Mouse (Mus musculus): ENCODE measurements around the gene Hyal2. TPM values are rescaled to one million over a fixed set of nuclear protein-coding genes. Genes with fewer than 3 reads are reported as not detected.

Gene Hyal2
- polyA plus RNA-seq, 1 experiment from 2014 or later = 154 TPM

DNA sequence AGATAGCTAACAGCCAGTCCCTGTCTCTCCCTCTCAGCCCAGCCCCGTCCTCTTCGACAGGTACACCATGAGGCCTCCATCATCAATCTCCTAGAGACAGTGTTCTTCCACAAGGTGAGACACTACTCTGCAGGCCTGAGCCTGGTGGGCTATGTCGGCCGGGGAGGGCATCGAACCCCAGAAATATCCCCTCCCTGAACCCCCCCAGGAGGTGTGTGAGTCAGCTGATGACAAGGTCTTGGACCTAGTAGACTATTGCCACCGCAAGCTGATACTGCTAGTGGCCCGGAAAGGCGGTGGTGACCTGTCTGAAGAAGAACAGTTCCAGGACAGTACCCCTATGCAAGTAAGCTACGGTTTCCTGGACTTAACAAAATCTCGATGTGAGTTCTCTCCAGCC, 18.9 kb upstream of the Hyal2 start:
- WGBS = 88% methylated on average over 10 of the region's 10 CpGs
- Histone ChIP-seq H3K9me3 (no peaks in the 10 kb centered on the region), H3K27me3 (replicated peaks; ENCODE audit: low read depth, poor library complexity, severe bottlenecking) (peaks cover 62% of the 10 kb centered on the region), H3K27ac (replicated peaks) (no peak overlapping the region), H3K4me1 (peaks cover 70% of the 10 kb centered on the region), H3K36me3 (replicated peaks) (peaks cover 16% of the 10 kb centered on the region), H3K4me3 (no peak overlapping the region)
- no peak for DNase-seq (ENCODE audit: low spot score)

GRCm38 (mm10) chr9:107549297-107550074, 18.3 kb upstream of the Hyal2 start:
- WGBS = 82% methylated on average over 20 of the region's 20 CpGs
- 0 out of 2 replicates have a peak overlapping the region, but pooled peaks have one; percentile 85 for H3K4me3 ChIP-seq
- H3K27ac ChIP-seq (replicated peaks) = peak overlapping the region; percentile 10; the same call in 1 of the 2 replicates
- no peaks in the 10 kb centered on the region for H3K9me3 ChIP-seq
- DNase-seq (ENCODE audit: low spot score) = no peak
- H3K4me1 ChIP-seq = peaks cover 75% of the 10 kb centered on the region
- peaks cover 62% of the 10 kb centered on the region for H3K27me3 ChIP-seq (replicated peaks; ENCODE audit: low read depth, poor library complexity, severe bottlenecking)
- peaks cover 9% of the 10 kb centered on the region for H3K36me3 ChIP-seq (replicated peaks)

GRCm38 (mm10) chr9:107550491-107551116, 17.1 kb upstream of the Hyal2 start:
- H3K4me1 ChIP-seq = peaks cover 75% of the 10 kb centered on the region
- H3K27me3 ChIP-seq (replicated peaks; ENCODE audit: low read depth, poor library complexity, severe bottlenecking) = peaks cover 62% of the 10 kb centered on the region
- peak overlapping the region; percentile 88 for H3K27ac ChIP-seq (replicated peaks)
- H3K9me3 ChIP-seq = no peaks in the 10 kb centered on the region
- H3K36me3 ChIP-seq (replicated peaks) = no peaks in the 10 kb centered on the region
- H3K4me3 ChIP-seq = peak overlapping the region; percentile 85
- DNase-seq (ENCODE audit: low spot score) = no peak
- WGBS = 20% methylated on average over 23 of the region's 23 CpGs

GRCm38 (mm10) chr9:107551117-107551889, 16.4 kb upstream of the Hyal2 start, which contains the start of gene Rassf1:
Rassf1 (plus strand) TSS chr9:107551555.
- Histone ChIP-seq H3K4me1 (peaks cover 75% of the 10 kb centered on the region), H3K36me3 (replicated peaks) (peaks cover 5% of the 10 kb centered on the region)

GRCm38 (mm10) chr9:107551890-107552355, 15.8 kb upstream of the Hyal2 start:
- H3K36me3 ChIP-seq (replicated peaks) = peaks cover 11% of the 10 kb centered on the region
- H3K4me1 ChIP-seq = peaks cover 74% of the 10 kb centered on the region
- no peaks in the 10 kb centered on the region for H3K9me3 ChIP-seq
- no peak for DNase-seq (ENCODE audit: low spot score)
- peaks cover 62% of the 10 kb centered on the region for H3K27me3 ChIP-seq (replicated peaks; ENCODE audit: low read depth, poor library complexity, severe bottlenecking)
- 4% methylated on average over 8 of the region's 8 CpGs for WGBS
- peak overlapping the region; percentile 85 for H3K4me3 ChIP-seq
- H3K27ac ChIP-seq (replicated peaks) = peak overlapping the region; percentile 88

More at GRCm38 (mm10) chr9:107551117-107551889, 16.4 kb upstream of the Hyal2 start, which contains the start of gene Rassf1:
- under 1% methylated on average over 63 of the region's 63 CpGs for WGBS
- peaks cover 62% of the 10 kb centered on the region for H3K27me3 ChIP-seq (replicated peaks; ENCODE audit: low read depth, poor library complexity, severe bottlenecking)
- H3K4me3 ChIP-seq = peak within 1 kb of the TSS; percentile 85
- H3K27ac ChIP-seq (replicated peaks) = peak within 1 kb of the TSS; percentile 88
- DNase-seq (ENCODE audit: low spot score) = peak; percentile 84
- no peaks in the 10 kb centered on the region for H3K9me3 ChIP-seq

DNA sequence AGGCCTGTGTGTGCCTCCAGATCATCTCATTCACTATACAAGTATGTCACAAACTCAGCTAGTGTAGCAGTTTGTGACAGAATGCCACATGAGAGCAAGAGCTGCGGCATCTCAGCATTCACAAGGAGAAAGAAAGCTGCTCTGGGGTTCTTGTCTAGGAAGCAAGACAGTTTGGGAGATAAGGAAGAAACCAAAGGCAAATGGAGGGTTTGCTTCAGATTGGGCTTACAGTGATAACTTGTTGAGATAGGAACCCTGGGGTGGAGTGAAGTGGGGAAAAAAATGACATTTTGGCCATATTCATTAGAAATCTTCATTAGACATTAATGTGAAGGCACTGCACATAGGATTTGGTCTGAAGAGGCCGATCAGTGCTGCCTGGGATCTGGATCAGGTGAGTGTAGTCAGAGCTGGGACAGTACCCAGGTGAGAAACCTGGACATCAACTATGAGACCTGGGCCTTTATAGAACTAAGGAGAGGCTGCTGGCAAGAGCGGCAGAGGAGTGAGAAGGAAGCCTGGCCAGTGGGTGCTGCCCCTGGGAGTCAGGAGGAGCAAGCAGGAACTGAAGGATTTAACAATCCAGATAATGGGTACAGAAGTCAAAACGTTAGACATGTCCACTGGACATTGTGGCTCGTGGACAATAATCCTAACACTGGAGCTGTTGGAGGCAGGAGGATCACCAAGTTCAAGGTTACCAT, 14.9 kb upstream of the Hyal2 start:
- 79% methylated on average over 5 of the region's 5 CpGs for WGBS
- peak overlapping the region; percentile 85 for H3K4me3 ChIP-seq

GRCm38 (mm10) chr9:107553541-107554318, 14.0 kb upstream of the Hyal2 start:
- peaks cover 29% of the 10 kb centered on the region for H3K36me3 ChIP-seq (replicated peaks)
- peaks cover 65% of the 10 kb centered on the region for H3K4me1 ChIP-seq
- peak overlapping the region; percentile 94 for H3K27ac ChIP-seq (replicated peaks)
- H3K27me3 ChIP-seq (replicated peaks; ENCODE audit: low read depth, poor library complexity, severe bottlenecking) = peaks cover 47% of the 10 kb centered on the region
- 7% methylated on average over 37 of the region's 37 CpGs for whole genome bisulfite sequencing
- DNase-seq (ENCODE audit: low spot score) = no peak
- H3K9me3 ChIP-seq = no peaks in the 10 kb centered on the region
- H3K4me3 ChIP-seq = peak overlapping the region; percentile 85

More for the DNA sequence above, 14.9 kb upstream of the Hyal2 start:
- no peak for DNase-seq (ENCODE audit: low spot score)
- no peaks in the 10 kb centered on the region for H3K9me3 ChIP-seq
- H3K27ac ChIP-seq (replicated peaks) = peak overlapping the region; percentile 88; the same call in 1 of the 2 replicates
- H3K36me3 ChIP-seq (replicated peaks) = peaks cover 20% of the 10 kb centered on the region
- peaks cover 65% of the 10 kb centered on the region for H3K4me1 ChIP-seq
- H3K27me3 ChIP-seq (replicated peaks; ENCODE audit: low read depth, poor library complexity, severe bottlenecking) = peaks cover 56% of the 10 kb centered on the region

GRCm38 (mm10) chr9:107554319-107554825, 13.4 kb upstream of the Hyal2 start:
- Histone ChIP-seq H3K27ac (replicated peaks) (peak overlapping the region; percentile 94), H3K4me3 (peak overlapping the region; percentile 85), H3K9me3 (no peaks in the 10 kb centered on the region), H3K36me3 (replicated peaks) (peaks cover 36% of the 10 kb centered on the region), H3K4me1 (peaks cover 65% of the 10 kb centered on the region), H3K27me3 (replicated peaks; ENCODE audit: low read depth, poor library complexity, severe bottlenecking) (peaks cover 41% of the 10 kb centered on the region)
- under 1% methylated on average over 53 of the region's 53 CpGs for WGBS
- DNase-seq (ENCODE audit: low spot score) = peak; percentile 99

GRCm38 (mm10) chr9:107555031-107555457, 12.7 kb upstream of the Hyal2 start:
- DNase-seq (ENCODE audit: low spot score) = peak; percentile 63
- Histone ChIP-seq H3K36me3 (replicated peaks) (peaks cover 42% of the 10 kb centered on the region), H3K4me3 (peak overlapping the region; percentile 85), H3K9me3 (no peaks in the 10 kb centered on the region), H3K27me3 (replicated peaks; ENCODE audit: low read depth, poor library complexity, severe bottlenecking) (peaks cover 34% of the 10 kb centered on the region), H3K4me1 (peaks cover 60% of the 10 kb centered on the region), H3K27ac (replicated peaks) (peak overlapping the region; percentile 94)
- under 1% methylated on average over 23 of the region's 23 CpGs for WGBS

GRCm38 (mm10) chr9:107555701-107556100, 12.0 kb upstream of the Hyal2 start:
- peak overlapping the region; percentile 85 for H3K4me3 ChIP-seq
- peak overlapping the region; percentile 94 for H3K27ac ChIP-seq (replicated peaks)
- DNase-seq (ENCODE audit: low spot score) = no peak
- peaks cover 49% of the 10 kb centered on the region for H3K36me3 ChIP-seq (replicated peaks)
- no peaks in the 10 kb centered on the region for H3K9me3 ChIP-seq
- peaks cover 27% of the 10 kb centered on the region for H3K27me3 ChIP-seq (replicated peaks; ENCODE audit: low read depth, poor library complexity, severe bottlenecking)
- WGBS = 49% methylated on average over 2 of the region's 2 CpGs
- peaks cover 53% of the 10 kb centered on the region for H3K4me1 ChIP-seq

DNA sequence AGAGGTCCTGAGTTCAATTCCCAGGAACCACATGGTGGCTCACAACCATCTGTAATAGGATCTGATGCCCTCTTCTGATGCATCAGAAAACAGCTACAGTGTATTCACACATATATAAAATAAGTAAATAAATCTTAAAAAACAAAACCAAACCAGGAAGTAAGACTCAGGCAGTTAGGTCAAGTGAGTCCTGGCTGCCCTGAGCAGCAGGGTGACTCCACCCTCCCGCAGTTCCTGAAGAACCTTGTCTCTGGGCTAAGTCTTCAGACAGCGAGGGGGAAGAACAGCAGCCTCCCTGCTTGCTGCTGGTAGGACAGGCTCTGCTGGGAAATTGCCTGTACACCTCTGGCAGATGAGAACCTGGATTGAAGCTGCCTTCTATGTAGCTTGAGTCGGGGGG, 11.4 kb upstream of the Hyal2 start:
- 78% methylated on average over 3 of the region's 3 CpGs for WGBS

More for the DNA sequence above, 11.4 kb upstream of the Hyal2 start:
- H3K4me1 ChIP-seq = peaks cover 47% of the 10 kb centered on the region
- no peak for DNase-seq (ENCODE audit: low spot score)
- peaks cover 55% of the 10 kb centered on the region for H3K36me3 ChIP-seq (replicated peaks)
- peak overlapping the region; percentile 85 for H3K4me3 ChIP-seq
- H3K9me3 ChIP-seq = no peaks in the 10 kb centered on the region
- H3K27me3 ChIP-seq (replicated peaks; ENCODE audit: low read depth, poor library complexity, severe bottlenecking) = peaks cover 21% of the 10 kb centered on the region
- H3K27ac ChIP-seq (replicated peaks) = no peak overlapping the region
